Mouse (Mus musculus) embryonic fibroblast, embryonic 13.5 days (primary cell): ENCODE data around the gene Ccdc142.

ENCODE experiments used
- CTCF ChIP-seq: IDR thresholded peaks from 2 replicates; pipeline ENCODE4 v1.5.1; 2011; ENCODE audit warnings: mild to moderate bottlenecking, control low read depth, low read length, moderate library complexity, borderline replicate concordance; ENCODE audit not compliant: insufficient read depth
- POLR2A ChIP-seq: IDR thresholded peaks from 2 replicates; pipeline ENCODE4 v1.6.1; 2011; ENCODE audit warnings: low read depth, mild to moderate bottlenecking, control low read depth, low read length, moderate library complexity

DNA sequence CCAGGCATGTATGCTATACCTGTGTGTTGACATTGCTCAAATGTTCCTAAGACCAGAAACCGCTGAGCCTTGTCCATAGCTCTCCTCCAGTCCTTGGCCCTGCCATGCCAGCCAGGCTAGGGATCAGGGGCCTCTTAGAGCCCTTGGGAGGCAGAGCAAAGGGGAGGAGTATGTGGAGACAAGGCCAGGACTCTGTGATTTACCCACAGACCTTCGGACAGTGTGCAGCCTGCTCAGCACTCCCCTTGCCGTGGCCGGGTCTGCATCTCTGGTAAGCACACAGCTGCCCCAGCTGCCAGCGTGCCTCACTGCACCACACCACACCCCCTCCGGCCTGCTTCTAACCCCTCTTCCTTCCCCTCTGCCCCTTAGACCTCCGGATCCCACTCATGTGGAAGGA lies 45.9 kb downstream of the Ccdc142 start:
- TF ChIP-seq CTCF (no peak), POLR2A (no peak)
